Mouse (Mus musculus) intestine, embryonic 15.5 days (tissue): ENCODE measurements at regions not wholly inside any gene's neighbourhood (a gene's known extent, or its start where the extent isn't known, plus 50 kb on each side); places are given as distances from the start of the nearest gene placed in this dataset.

Experiments used
- ATAC-seq: fragments of 200-750 bp; cut with Nextera tagmentation; 2 replicates; pipeline ENCODE4 v1.8.0; 2017; ENCODE audit warnings: moderate TSS enrichment, moderate library complexity
- H3K27ac ChIP-seq: fragments of 300-500 bp; sonication (generic); 2 replicates; pipeline ENCODE4 v1.5.1; 2015; ENCODE audit warnings: mild to moderate bottlenecking, inconsistent platforms
- H3K27me3 ChIP-seq: fragments of 300-500 bp; sonication (generic); replicated peaks from 2 replicates; pipeline ENCODE4 v1.6.1; 2015; ENCODE audit warnings: inconsistent platforms
- H3K36me3 ChIP-seq: fragments of 300-500 bp; sonication (generic); 2 replicates; pipeline ENCODE4 v1.6.1; 2015; ENCODE audit warnings: inconsistent platforms
- H3K4me1 ChIP-seq: fragments of 300-500 bp; sonication (generic); replicated peaks from 2 replicates; pipeline ENCODE4 v1.6.1; 2015; ENCODE audit warnings: inconsistent platforms
- H3K4me2 ChIP-seq: fragments of 300-500 bp; sonication (generic); replicated peaks from 2 replicates; pipeline ENCODE4 v1.6.1; 2015; ENCODE audit warnings: mild to moderate bottlenecking, inconsistent platforms
- H3K4me3 ChIP-seq: fragments of 300-500 bp; sonication (generic); replicated peaks from 2 replicates; pipeline ENCODE4 v1.5.1; 2015; ENCODE audit warnings: inconsistent platforms
- H3K9ac ChIP-seq: fragments of 300-500 bp; sonication (generic); 2 replicates; pipeline ENCODE4 v1.6.1; 2015; ENCODE audit warnings: inconsistent platforms
- H3K9me3 ChIP-seq: fragments of 300-500 bp; sonication (generic); 2 replicates; pipeline ENCODE4 v1.6.1; 2016; ENCODE audit warnings: inconsistent platforms
- WGBS: fragments of 180-500 bp; shearing (Covaris S2); methylation state at CpG from one replicate; pipeline ENCODE4 v1.1.7; 2015; 5-methylcytosine and 5-hydroxymethylcytosine counted together

DNA sequence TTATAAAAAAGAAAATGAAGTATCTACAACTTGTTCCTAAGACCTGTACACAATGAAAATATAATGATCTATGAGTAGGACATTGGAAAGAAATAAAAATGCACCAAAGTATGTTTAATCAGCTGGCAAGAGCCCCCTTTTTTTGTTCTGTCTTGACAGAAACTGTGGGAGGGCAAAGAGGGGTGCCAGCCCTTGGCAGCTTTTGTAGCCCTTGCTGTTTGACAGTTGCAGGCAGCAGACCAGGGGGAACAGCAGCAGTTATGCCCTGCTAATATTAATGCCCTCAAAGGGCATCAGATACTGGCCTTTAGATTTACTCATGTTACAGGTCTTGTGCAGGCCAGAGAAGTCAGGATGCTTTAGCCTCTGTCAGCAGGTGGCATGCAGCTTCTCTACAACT is 93.0 kb upstream of the Tram1l1 start:
- no peaks in the 10 kb centered on the region for H3K36me3 ChIP-seq

DNA sequence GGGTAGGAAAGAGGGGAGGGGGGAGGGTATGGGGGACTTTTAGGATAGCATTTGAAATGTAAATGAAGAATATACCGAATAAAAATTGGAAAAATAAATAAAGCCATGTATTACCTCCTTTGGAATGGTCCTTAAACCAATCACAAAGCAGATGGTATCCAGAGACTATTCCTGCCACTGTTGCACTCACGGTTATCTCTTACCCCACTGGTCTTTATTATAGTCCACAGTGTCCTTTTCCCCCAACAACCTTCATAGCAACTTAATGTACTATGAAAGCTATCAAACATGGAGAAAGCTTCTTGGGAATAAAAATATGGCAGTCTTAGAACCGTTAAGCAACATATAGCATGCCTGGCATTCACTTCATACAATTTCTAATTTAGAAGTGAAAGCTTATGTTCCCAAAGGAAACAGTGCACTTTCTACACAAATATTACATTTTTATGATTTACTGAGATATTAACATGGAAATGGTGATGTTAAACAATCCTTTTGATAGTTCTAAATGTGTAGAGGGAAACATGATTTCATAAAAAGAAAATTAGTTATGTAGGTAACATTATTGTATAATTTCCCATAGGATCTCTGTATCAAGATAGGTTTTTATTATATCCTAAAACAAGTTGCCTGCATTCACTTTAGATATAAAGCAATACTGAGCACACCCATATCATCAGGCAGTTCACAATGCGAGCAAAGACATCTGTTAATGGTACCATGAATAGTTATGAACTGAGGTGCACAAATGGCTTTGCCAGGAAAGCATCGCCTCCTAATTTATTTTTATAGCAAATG is 79.5 kb upstream of the Tram1l1 start:
- H3K4me1 ChIP-seq = no peaks in the 10 kb centered on the region
- no peak for ATAC-seq
- no peak overlapping the region for H3K9ac ChIP-seq
- H3K27me3 ChIP-seq = no peaks in the 10 kb centered on the region
- H3K4me3 ChIP-seq = no peak overlapping the region
- WGBS = 79% methylated on average over 5 of the region's 5 CpGs
- no peak overlapping the region for H3K4me2 ChIP-seq
- no peak overlapping the region for H3K27ac ChIP-seq
- no peaks in the 10 kb centered on the region for H3K9me3 ChIP-seq
- no peaks in the 10 kb centered on the region for H3K36me3 ChIP-seq

More for the DNA sequence above, 93.0 kb upstream of the Tram1l1 start:
- no peak overlapping the region for H3K27ac ChIP-seq
- no peak overlapping the region for H3K4me3 ChIP-seq
- no peaks in the 10 kb centered on the region for H3K27me3 ChIP-seq
- H3K9ac ChIP-seq = no peak overlapping the region
- no peaks in the 10 kb centered on the region for H3K9me3 ChIP-seq
- ATAC-seq = no peak
- no peaks in the 10 kb centered on the region for H3K4me1 ChIP-seq
- no peak overlapping the region for H3K4me2 ChIP-seq

DNA sequence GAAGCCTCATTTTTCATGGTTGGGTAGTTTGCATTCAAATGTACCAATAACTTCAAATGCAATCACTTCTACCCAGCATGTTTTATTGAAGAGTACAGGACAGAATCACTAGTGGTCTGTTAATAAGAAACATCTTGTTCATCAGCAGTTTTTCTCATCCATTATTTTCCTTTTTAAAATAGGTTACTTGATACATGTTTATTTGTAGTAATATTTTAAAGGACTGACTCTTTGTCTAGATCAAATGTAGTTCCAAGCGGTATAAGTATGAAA is 79.0 kb upstream of the Tram1l1 start:
- Histone ChIP-seq H3K4me2 (no peak overlapping the region), H3K4me1 (no peaks in the 10 kb centered on the region), H3K36me3 (no peaks in the 10 kb centered on the region), H3K9me3 (no peaks in the 10 kb centered on the region), H3K9ac (no peak overlapping the region), H3K27me3 (no peaks in the 10 kb centered on the region), H3K27ac (no peak overlapping the region), H3K4me3 (no peak overlapping the region)
- whole genome bisulfite sequencing = 88% methylated on average over 1 of the region's 1 CpGs
- ATAC-seq = no peak

DNA sequence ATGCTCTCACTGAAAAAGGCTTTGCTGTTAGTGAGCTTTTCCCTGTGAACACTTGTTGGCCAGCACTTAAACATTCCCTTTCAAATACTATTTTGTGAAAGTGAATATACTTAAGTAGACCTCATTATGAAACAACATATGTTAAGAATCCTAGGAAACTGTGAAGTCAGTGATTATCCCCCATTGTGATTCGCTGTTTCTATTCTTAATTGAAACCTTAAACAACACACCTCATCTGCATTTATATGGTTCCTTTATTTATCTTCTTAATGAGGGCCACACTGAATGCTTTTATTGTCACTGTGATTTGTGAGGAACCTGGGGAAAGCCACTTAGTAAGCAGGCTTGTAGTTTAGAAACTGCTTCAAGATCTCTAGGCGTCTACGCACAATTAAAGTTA is 58.5 kb upstream of the Tram1l1 start:
- Histone ChIP-seq H3K4me1 (no peaks in the 10 kb centered on the region), H3K27ac (no peak overlapping the region), H3K27me3 (no peaks in the 10 kb centered on the region), H3K9ac (no peak overlapping the region), H3K36me3 (no peaks in the 10 kb centered on the region), H3K4me3 (no peak overlapping the region), H3K9me3 (no peaks in the 10 kb centered on the region), H3K4me2 (no peak overlapping the region)
- no peak for ATAC-seq
- WGBS = 54% methylated on average over 3 of the region's 3 CpGs

DNA sequence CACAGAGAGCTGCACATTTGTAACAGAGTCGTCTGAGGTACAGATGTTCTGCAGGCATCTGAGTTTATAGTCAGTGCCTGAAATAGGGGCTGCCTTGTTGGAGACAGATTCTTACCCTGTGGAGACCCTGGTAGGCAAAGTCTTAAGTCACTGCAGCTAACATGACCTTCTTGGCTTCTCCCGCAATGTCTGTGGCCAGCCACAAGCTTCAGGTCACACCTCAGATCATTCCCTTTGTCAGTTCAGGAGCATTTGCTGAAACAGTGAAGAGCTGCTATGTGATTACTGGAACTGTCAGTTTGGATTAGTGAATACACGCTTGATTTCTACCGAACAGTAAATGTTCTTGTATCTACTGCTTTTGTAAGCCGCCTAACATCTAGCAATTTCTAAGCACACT is 53.8 kb upstream of the Tram1l1 start:
- H3K4me3 ChIP-seq = no peak overlapping the region
- ATAC-seq = no peak
- H3K27me3 ChIP-seq = no peaks in the 10 kb centered on the region
- 77% methylated on average over 5 of the region's 5 CpGs for WGBS
- no peak overlapping the region for H3K4me2 ChIP-seq
- H3K27ac ChIP-seq = no peak overlapping the region
- no peak overlapping the region for H3K9ac ChIP-seq
- H3K9me3 ChIP-seq = no peaks in the 10 kb centered on the region
- no peaks in the 10 kb centered on the region for H3K36me3 ChIP-seq
- no peaks in the 10 kb centered on the region for H3K4me1 ChIP-seq

DNA sequence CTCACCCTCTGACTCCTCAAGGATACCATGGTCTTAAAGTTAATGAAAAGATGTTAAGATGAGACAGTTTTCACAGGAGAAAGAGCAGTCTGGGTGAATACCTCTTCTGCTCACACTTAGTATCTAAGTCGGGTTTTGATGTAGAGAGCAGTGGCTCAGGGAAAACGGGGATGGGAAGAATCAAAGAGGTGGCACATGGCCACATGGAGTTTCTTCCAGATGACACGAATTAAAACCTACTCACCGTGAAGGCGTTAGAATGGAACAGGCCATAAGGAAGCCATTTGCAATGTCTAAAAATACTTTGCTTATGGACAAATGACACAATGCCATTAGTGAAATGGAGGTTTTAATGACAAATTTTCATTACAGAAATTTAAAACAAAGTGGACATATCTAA is 50.1 kb upstream of the Tram1l1 start:
- H3K9ac ChIP-seq = no peak overlapping the region
- H3K4me2 ChIP-seq = no peak overlapping the region
- H3K4me1 ChIP-seq = no peaks in the 10 kb centered on the region
- H3K36me3 ChIP-seq = no peaks in the 10 kb centered on the region
- WGBS = 83% methylated on average over 5 of the region's 5 CpGs
- no peaks in the 10 kb centered on the region for H3K27me3 ChIP-seq
- H3K4me3 ChIP-seq = no peak overlapping the region
- H3K9me3 ChIP-seq = no peaks in the 10 kb centered on the region
- H3K27ac ChIP-seq = no peak overlapping the region
- ATAC-seq = no peak
